Mouse (Mus musculus): Measurements from ENCODE around the gene Tspan9.

Tspan9 gene

DNA sequence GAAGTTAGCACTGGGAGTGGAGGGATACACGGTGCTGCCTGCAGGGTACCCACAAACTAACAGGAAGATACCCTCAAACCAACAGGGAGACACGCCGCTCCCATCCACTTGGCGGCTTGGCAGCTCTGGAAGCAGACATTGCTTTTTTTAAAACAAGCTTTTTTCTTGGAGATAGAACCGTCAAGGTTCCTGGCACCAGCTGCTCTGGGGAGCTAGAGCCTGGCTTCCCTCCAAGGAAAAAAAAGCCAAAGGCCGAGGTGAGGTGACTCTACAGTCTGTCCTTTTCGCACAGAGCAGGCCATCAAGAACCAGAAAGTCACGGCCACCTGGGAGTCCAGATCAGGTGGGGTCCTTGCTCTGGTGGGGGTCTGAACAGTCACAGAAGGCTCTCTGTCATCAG, 162.2 kb downstream of the Tspan9 start:
- no peak for DNase-seq (ENCODE audit: low read depth, low spot score)

DNA sequence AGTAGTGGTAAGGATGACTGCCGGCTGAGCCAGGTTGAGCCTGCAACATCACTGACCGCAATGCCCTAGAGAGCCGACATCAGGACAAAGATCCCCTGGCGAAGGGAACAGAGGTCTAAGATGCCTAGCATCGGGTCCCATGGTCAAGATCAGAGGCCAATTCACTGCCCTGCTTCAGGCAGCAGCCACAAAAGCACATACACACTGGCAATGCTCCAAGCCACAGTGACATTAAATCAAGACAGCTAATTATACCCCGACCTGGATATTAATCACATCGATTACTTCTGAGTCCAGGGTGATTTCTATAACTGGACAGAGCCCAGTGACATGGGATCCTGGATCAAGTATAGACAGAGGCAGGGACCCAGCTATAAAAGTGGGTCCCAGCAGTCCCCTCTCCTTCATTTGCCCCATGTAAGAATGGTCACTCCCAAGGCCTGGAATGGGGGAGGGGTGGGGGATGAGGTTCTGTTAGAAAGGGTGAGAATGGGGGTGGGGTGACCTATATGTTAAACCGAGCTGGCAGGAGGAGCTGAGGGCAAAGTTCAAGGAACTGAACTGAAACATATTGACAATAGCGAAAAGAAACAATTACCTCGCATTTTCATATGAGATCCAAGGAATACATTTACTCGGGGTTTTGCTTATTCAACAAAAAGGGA, 162.9 kb downstream of the Tspan9 start:
- no peak for DNase-seq (ENCODE audit: low read depth, low spot score)

DNA sequence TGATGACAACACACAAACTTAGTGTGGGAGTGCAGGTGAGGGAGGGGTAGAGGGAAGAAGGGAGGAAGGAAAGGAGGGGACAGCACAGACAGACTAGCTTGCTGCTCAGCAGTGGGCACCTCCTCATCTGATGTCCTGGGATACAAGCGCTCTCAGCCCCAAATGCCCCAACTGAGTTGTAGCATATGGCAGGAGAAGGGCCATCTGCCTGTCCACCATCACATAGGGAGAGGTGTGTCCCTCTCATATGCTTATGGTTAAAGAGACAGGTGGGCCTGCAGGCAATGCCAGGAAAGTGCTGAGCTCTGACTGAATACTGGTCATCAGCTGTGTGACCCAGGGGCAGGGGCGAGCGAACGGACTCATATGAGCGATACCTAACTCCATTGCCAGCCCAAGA, 163.6 kb downstream of the Tspan9 start:
- no peak for DNase-seq (ENCODE audit: low read depth, low spot score)

DNA sequence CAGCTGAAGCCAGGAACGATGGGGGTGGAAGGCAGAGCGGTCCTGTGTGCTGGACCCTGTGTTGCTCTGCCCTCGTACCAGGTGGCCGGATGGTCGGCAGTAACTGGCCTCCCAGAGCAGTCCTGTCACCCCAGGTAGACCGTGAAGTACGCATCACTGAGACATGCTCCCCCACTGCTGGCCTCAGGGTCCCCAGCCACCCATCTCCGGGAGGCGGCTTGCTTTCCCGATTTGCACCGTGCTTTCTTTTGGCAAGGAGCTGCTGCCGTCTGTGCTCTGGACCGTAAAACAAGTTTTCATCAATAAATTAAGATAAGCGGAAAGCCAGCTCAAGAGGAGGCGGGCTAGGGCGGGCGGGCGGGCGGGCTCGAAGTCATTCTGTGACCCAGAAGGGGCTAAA, 164.5 kb downstream of the Tspan9 start:
- no peak for DNase-seq (ENCODE audit: low read depth, low spot score)

DNA sequence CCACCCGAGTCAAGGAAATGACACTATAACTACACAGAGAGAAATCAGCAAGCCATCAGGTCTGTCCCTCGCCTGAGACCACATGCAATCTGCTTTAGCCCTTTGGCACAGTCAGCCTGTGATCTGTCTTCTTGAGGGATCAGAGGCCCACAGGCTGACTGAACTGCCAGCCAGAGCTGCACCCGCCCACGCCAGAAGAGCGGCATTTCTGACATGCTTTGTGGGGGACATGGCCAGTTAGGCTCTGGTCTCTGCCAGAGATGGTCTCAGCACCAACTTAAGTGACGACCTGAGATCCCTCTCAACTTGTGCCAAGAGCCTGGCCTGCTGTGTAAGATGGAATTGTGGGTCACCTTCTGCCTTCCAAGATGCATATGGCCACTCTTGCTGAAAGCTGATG, 166.7 kb downstream of the Tspan9 start:
- DNase-seq (ENCODE audit: low read depth, low spot score): no peak

DNA sequence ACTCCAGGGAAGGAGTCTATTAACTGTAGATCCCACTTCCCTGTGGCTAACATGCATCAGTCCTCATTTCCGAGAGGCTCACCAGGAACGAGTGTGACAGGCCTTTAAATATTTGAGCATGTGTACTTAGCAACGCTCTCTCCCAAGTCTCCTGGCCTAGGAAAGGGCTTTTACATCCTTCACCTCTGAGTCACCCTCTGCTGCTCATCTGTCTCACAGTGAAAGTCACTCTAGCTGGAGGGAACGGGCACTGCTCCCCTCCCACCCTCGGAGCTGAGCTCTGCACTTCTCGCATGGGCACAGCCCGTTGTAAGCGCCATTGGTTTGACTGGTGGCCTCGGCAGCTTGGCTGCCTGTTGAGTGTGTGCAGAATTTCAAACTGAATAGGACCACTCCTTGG, 169.4 kb downstream of the Tspan9 start:
- DNase-seq (ENCODE audit: low read depth, low spot score): no peak

DNA sequence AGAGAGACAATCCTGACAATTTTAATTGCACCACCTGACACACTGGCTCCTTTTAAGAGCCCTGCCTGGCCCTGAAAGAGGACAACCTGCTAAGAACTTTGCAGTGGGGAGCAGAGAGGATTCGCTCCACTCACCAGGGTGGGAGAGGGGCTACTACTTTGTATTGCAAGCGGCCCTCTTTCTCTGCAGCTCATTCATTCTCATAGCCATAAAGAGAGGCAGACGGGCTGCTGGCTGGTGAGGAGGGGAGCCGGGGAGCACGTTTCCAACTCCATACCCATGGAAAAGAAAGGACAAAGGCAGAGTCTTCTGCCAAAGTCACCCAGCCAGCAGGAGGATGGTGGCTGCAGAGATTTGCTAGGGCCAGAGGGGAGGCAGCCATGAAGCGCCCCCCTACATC, 169.8 kb downstream of the Tspan9 start:
- no peak for DNase-seq (ENCODE audit: low read depth, low spot score)

DNA sequence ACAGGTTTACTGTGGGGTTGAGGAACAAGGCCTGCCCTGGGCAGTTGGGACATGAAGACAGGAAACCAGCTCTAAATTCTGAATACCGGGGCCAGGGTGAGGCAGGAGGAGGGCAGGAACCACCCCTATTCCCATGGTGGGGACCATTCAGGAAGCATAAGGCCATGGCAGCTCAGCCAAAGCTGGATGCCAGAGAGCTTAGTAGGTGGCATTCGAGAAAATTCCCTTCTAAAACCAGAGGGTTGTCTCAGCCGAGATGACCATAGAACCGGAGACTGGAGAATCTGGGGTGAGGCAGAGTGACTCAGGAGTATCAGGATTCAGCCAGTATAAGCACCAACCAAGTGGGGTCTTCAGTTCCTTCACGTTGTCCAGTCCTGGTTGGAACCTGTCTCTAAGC, 171.5 kb downstream of the Tspan9 start:
- no peak for DNase-seq (ENCODE audit: low read depth, low spot score)

DNA sequence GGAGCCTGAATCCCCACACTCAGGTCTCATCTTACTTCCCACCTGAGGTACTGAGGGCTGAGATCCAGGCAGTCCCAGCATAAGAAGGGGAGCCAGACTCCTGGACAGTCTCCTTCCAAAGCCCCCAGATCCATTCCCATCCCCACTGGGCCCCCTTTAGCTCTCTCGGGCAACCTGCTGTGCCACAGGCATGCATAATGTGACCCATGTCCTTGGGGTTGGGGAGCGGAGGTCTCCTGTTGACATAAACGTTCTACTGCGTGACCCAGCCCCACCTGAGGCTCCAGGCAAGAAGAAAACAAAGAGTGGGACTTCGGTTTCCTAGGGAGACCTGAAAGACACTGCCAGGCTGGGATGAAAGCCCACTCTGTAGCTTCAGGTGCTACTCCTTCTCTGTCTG, 172.5 kb downstream of the Tspan9 start:
- DNase-seq (ENCODE audit: low read depth, low spot score): no peak

DNA sequence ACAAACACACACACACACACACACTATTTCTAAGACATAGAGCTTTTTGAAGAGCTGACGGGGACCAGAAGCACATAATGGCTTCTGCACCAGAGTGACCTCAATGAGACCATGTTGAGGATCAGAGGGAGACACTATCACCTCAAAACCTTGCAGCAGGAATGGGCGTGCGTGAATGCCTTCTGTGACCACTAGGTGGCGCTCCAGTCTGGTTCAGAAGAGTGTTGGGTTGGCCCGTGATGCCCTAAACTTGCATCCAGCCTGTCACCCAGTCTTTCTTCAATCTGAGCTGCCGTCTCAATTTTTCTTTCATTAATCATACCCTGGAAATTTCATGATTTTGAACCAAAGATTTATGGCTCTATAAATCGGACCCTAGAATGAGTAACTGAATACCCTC, 173.3 kb downstream of the Tspan9 start:
- no peak for DNase-seq (ENCODE audit: low read depth, low spot score)

DNA sequence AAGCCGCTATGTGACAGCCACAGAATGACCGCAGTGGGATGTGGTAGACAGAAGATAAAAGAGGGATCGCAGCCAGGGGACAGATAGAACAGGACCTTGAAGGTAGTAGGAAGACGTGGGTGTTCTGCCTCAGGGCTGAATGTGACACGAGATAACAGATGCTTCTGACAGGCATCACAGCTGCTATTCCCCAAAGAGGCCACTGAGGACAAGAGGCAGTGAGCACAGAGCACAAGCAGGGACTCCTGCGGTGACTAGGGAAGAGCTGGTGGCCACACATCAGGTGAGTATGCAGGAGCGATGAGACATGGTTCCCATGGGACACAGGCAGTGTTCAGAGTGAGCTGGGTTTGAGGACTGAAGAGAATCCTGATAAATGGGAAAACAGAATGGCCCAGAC, 173.7 kb downstream of the Tspan9 start:
- DNase-seq (ENCODE audit: low read depth, low spot score): no peak

DNA sequence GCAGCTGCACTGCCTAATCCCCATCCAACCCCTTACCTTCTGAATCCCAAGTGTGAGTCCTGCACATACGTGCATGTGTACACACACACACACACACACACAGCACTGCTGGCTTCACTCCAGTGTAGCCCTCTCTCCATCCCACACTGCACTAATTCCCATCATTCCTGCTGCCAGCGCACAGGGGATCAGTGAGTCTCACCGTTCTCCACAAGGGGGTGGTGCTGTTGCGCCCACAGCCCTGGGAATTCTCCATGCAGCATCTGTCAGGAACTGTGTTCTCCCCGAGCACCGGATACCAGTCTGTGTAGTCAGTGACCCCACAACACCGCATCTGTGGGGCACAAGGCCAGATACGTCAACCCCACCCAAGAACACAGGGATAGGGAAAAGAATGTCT, 177.9 kb downstream of the Tspan9 start:
- no peak for DNase-seq (ENCODE audit: low read depth, low spot score)

DNA sequence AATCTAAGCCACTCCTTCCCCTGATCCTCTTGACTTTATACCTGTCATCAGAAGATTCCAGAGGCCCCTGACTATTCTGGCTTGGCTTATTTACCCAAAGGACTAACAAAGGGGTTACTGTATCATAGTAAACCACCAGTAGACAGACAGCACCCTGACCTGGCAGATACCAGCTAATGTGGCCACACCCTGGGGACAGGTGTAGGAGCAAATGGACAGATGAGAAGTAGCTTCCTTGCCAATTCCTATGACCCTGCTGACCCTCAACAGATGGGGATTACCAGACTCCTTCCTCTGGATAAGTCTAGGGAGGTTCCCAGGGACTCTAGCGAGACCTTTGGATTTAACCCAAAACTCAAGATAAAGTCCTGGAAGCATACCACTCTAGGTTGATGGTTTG, 183.2 kb downstream of the Tspan9 start:
- no peak for DNase-seq (ENCODE audit: low read depth, low spot score)

DNA sequence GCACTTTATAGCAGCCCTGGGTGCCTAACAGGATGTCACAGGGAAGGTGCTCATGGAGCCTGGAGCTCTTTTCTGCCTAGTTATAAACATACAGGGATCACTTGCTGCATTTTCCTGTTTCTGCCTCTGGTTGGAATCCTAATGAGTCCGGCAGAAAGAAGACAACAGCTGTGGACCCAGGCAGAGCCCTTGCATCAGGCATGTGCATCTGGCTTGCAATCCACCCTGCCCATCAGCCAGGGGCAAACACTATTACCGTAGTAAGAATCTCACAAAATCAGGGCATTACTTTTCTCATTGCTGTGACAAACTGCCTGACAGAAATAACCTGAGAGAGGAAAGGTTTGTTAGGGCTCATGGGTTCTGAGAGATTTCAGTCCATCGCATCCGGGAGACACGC, 187.2 kb downstream of the Tspan9 start:
- DNase-seq (ENCODE audit: low read depth, low spot score): no peak

DNA sequence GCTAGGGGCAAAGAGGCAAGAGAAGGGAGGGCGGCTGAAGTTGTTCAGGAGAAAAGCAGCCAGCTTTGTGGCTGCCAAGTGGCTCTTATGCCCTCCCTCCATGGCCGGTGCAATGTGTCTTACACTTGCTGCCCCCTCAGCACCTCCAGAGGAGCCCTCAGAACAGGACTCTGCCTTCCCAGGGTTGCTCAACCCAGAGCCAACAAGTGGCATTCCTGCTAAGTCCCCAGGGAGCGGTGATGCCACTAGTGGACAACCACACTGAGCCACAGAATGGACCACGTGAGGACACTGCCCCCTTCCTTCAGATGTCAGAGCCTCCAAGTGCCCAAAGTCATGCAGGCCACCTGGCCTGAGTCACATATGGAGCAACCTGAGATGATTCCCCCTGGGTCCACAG, 190.3 kb downstream of the Tspan9 start:
- no peak for DNase-seq (ENCODE audit: low read depth, low spot score)

DNA sequence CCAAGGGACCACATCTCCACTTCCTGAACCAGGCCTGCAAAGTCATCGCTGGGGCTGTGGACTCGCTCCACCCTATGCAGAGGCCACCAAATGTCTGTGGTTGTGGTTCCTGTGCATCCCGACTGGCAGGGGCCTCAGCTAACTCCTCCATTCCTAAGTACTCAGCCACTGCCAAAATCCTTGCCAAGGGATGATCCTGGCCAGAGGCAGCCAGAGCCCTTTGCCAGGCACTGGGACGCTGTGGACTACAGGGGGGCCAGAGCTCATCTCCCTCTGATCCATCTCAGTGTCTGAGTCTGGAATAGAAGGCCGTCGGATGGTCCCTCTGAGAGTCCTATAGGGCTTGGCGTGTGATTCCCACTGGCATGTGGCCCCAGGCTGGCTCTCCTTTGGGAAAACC, 193.5 kb downstream of the Tspan9 start:
- no peak for DNase-seq (ENCODE audit: low read depth, low spot score)

DNA sequence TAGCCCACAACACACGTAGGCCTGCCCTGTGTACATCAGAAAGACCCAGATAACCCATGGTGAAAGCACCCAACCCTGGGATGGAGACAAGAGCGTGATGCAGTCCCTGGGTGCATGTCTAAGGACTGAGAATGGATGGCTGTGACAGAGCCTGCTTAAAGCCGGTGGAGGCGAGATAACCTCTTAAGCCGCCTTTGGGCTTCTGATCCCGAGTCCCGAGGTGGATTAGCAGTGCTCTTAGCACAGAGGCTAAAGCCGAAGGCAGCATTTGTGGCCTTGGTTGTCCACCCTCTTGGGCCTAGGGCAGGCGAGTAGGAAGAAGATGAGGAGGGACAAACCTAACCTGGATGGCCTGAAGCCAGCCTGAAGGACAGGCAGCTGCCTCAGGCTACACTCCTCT, 194.7 kb downstream of the Tspan9 start:
- DNase-seq (ENCODE audit: low read depth, low spot score): no peak

DNA sequence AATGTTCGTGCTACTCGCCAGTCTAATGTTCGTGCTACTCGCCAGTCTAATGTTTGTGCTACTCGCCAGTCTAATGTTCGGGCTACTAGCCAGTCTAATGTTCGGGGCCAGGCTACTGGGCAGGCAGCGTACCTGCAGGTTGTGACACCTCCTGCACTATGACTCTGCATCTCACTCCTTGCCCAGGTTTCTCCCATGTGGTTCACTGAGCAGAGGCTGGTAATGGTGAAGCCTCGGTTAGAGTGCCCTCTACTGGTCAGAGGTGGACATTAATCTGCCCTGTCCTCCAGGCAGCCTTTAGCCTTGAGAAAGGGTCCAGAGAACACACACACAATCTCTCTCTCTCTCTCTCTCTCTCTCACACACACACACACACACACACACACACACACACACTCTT, 197.7 kb downstream of the Tspan9 start:
- DNase-seq (ENCODE audit: low read depth, low spot score): peak; percentile 24

DNA sequence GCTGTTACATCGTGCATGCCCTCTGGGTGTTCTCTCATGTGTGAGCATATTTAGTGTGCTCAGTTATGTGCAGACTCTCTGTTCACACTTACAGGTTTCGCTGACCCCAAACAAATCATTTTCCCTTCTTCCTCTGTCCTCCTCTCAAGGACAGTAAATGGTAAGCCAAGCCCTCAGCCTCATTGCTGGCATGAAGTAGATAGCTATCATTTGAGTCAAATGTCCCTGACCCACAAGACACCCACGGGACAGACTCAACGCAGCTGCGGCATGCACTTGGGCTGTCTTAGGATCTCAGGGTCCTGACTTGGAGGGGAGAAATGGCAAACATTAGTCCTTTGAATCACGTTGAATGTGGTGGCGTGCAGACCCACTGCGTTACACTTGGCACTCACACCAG, 201.0 kb downstream of the Tspan9 start:
- DNase-seq (ENCODE audit: low read depth, low spot score): no peak

DNA sequence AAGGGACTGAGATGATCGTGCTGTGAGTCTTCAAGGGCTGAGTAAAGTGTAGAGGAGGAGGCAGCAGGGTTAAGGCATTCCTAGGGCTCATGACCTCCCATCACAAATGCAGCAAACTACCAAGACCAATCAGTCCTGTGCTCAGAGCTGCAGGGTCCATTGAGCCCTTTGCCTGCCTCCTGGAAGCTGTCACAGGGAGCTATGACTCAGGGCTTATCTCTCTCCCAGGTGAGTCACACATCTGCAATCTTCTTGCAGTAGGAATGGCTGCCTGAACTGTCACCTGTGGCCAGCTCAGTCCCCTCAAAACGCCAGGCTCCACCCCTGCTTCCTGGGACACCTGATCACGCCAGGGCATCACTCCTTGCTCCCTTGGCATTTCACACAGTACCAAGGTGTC, 208.3 kb downstream of the Tspan9 start:
- no peak for DNase-seq (ENCODE audit: low read depth, low spot score)

DNA sequence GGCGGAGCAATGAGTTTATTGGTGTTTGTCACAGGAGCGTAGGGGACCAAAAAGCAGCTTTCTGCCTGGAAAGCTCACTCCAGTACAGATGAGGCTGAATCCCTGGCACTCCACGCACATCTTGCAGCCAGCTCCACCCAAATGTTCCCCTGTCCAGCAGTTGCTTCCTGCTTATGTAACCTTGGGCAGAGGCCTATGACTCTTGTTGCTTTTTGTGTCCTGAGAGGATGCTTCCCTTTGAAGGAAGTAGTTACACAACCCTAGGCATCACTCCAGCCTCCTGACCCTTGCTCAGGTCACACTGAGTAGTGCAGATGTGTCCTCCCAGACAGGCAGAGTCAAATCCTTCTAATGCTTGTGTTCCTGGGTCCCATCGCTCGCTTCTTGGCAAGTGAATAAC, 209.6 kb downstream of the Tspan9 start:
- DNase-seq (ENCODE audit: low read depth, low spot score): no peak

DNA sequence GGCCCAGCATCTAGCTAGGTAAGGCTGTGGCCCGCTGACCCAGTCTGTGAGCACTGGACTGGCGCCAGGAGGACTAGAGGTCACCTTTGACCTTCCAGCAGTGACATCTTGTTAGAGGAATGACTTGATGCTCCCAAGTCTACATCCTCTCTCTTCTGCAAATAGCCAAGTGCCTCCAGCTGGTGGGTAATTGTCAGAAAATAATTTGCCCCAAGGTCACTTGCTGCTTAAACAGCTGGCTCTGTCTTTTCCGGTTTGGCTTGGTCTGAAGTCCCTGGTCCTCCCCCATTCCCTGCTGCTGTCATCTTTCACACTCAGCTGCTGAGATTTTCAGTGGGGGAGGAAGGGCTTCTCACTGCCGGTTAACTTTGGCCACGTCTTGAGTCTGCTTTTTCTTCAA, 210.7 kb downstream of the Tspan9 start:
- no peak for DNase-seq (ENCODE audit: low read depth, low spot score)

DNA sequence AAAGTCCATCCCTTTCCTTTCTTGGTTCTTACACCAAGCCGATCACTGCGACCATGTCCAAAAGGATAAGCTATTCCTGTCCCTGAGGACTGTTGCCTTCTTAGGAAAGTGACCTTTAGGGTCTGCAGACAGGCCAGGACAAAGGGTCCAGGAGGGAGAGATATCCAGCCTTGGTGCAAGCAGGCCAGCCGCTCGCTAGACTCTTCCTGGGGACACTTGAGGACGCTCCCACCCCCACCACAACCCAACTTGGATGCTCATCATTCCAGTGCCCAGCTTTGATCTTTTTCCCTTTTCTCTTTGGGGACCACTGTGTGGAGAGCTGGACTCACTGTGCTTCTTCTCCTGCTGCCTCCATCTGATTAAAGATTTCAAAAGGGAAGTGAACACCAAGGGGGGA, 214.7 kb downstream of the Tspan9 start:
- no peak for DNase-seq (ENCODE audit: low read depth, low spot score)

DNA sequence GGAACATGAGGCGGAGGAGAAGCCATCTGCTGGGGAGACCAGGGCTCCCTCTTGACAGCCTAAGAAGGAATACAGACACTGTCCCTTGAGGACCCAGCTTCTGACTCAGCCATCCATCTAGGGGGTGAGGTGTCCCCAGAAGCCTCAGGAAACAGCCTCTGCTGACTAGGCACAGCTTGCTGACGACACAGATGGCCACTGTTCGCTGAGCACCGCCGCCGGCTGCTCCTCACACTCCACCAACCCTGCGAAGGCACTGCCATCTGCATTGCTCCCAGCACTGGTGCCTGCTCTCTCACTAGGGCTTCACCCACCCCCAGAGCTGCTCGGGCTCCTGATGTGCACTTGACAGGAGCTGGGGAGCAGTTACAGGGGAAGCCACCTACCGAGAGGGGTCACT, 217.5 kb downstream of the Tspan9 start:
- DNase-seq (ENCODE audit: low read depth, low spot score): no peak
